Mouse (Mus musculus): ENCODE results near the gene Mpv17l. TPM values are rescaled to one million over a fixed set of nuclear protein-coding genes. Genes with fewer than 3 reads are reported as not detected.

The Mpv17l gene
- polyA plus RNA-seq, 1 experiment from 2014 or later, result 15.4 TPM

GRCm38 (mm10) chr16:13983161-13983560 is 80.2 kb downstream of the Mpv17l start:
- Histone ChIP-seq H3K4me2 (no peak overlapping the region), H3K27ac (no peak overlapping the region), H3K9ac (no peak overlapping the region), H3K27me3 (replicated peaks) (no peaks in the 10 kb centered on the region), H3K4me3 (replicated peaks) (no peak overlapping the region), H3K9me3 (no peaks in the 10 kb centered on the region), H3K4me1 (no peaks in the 10 kb centered on the region), H3K36me3 (no peaks in the 10 kb centered on the region)
- WGBS, result 93% methylated on average over 5 of the region's 5 CpGs
- no peak for ATAC-seq (ENCODE audit: insufficient read depth, low FRiP score, low read depth)

GRCm38 (mm10) chr16:13986197-13986573 is 83.2 kb downstream of the Mpv17l start:
- Histone ChIP-seq H3K4me1 (no peaks in the 10 kb centered on the region), H3K27me3 (replicated peaks) (no peaks in the 10 kb centered on the region), H3K9me3 (no peaks in the 10 kb centered on the region), H3K27ac (no peak overlapping the region), H3K4me2 (peak overlapping the region; percentile 76), H3K36me3 (no peaks in the 10 kb centered on the region), H3K9ac (no peak overlapping the region), H3K4me3 (replicated peaks) (no peak overlapping the region)
- 55% methylated on average over 3 of the region's 3 CpGs for WGBS
- ATAC-seq (ENCODE audit: insufficient read depth, low FRiP score, low read depth), result no peak

- peak within 1 kb of the TSS; percentile 39 for H3K4me3 ChIP-seq (replicated peaks)
- H3K4me1 ChIP-seq, result no peaks in the 10 kb centered on the region
- peak within 1 kb of the TSS; percentile 76 for H3K4me2 ChIP-seq
- WGBS, result under 1% methylated on average over 31 of the region's 31 CpGs
- 0 out of 2 replicates have a peak, but pooled peaks have one; percentile 43 for ATAC-seq (ENCODE audit: insufficient read depth, low FRiP score, low read depth)
- H3K9me3 ChIP-seq, result no peaks in the 10 kb centered on the region
- no peak within 1 kb of the TSS for H3K9ac ChIP-seq
- no peak within 1 kb of the TSS for H3K27ac ChIP-seq
- no peaks in the 10 kb centered on the region for H3K36me3 ChIP-seq
- H3K27me3 ChIP-seq (replicated peaks), result no peaks in the 10 kb centered on the region
These were observed 83.9 kb downstream of the Mpv17l start, which contains the start of the genes 2900011O08Rik and Ifitm7 for GRCm38 (mm10) chr16:13986574-13987478. Gene 2900011O08Rik, plus strand, starts transcription at chr16:13986604. Gene Ifitm7, minus strand, starts transcription at chr16:13986888.

GRCm38 (mm10) chr16:13992518-13993248 is 89.7 kb downstream of the Mpv17l start:
- no peaks in the 10 kb centered on the region for H3K9me3 ChIP-seq
- H3K36me3 ChIP-seq, result no peaks in the 10 kb centered on the region
- H3K27me3 ChIP-seq (replicated peaks), result no peaks in the 10 kb centered on the region
- H3K9ac ChIP-seq, result no peak overlapping the region
- 78% methylated on average over 11 of the region's 11 CpGs for WGBS
- no peak overlapping the region for H3K4me3 ChIP-seq (replicated peaks)
- no peak overlapping the region for H3K4me2 ChIP-seq
- H3K4me1 ChIP-seq, result no peaks in the 10 kb centered on the region
- H3K27ac ChIP-seq, result no peak overlapping the region
- no peak for ATAC-seq (ENCODE audit: insufficient read depth, low FRiP score, low read depth)

- Histone ChIP-seq H3K36me3 (no peaks in the 10 kb centered on the region), H3K9ac (no peak overlapping the region), H3K27me3 (replicated peaks) (no peaks in the 10 kb centered on the region), H3K4me3 (replicated peaks) (no peak overlapping the region), H3K4me2 (no peak overlapping the region), H3K27ac (no peak overlapping the region), H3K9me3 (no peaks in the 10 kb centered on the region), H3K4me1 (no peaks in the 10 kb centered on the region)
- WGBS, result 83% methylated on average over 1 of the region's 1 CpGs
- no peak for ATAC-seq (ENCODE audit: insufficient read depth, low FRiP score, low read depth)
These were observed 91.1 kb downstream of the Mpv17l start for GRCm38 (mm10) chr16:13994076-13994475.

GRCm38 (mm10) chr16:13994502-13994901 is 91.5 kb downstream of the Mpv17l start:
- no peak for ATAC-seq (ENCODE audit: insufficient read depth, low FRiP score, low read depth)

More at GRCm38 (mm10) chr16:13994502-13994901, 91.5 kb downstream of the Mpv17l start:
- Histone ChIP-seq H3K36me3 (no peaks in the 10 kb centered on the region), H3K9me3 (no peaks in the 10 kb centered on the region), H3K27me3 (replicated peaks) (no peaks in the 10 kb centered on the region), H3K9ac (no peak overlapping the region), H3K4me1 (no peaks in the 10 kb centered on the region), H3K4me2 (no peak overlapping the region), H3K27ac (no peak overlapping the region), H3K4me3 (replicated peaks) (no peak overlapping the region)
- 74% methylated on average over 1 of the region's 1 CpGs for WGBS

Other genes with a start within 250 kb of the Mpv17l start
- gene Parn, start 235.0 kb upstream of the Mpv17l start, polyA plus RNA-seq (2015; fragmentation: Nextera tagmentation; extraction: Ambion mirVana), result 39.4 and 40.5 TPM in 2 replicates
- gene Bfar, start 231.3 kb upstream of the Mpv17l start, polyA plus RNA-seq (2015; fragmentation: Nextera tagmentation; extraction: Ambion mirVana), result 46.3 and 46.5 TPM in 2 replicates
- gene 3110001I22Rik, start 231.2 kb upstream of the Mpv17l start, polyA plus RNA-seq (2015; fragmentation: Nextera tagmentation; extraction: Ambion mirVana), result 5.0 TPM in 2 replicates
- 23.6 and 25.4 TPM in 2 replicates for gene Pla2g10, start 172.2 kb upstream of the Mpv17l start, polyA plus RNA-seq (2015; fragmentation: Nextera tagmentation; extraction: Ambion mirVana)
- gene Rrn3, start 122.5 kb upstream of the Mpv17l start, polyA plus RNA-seq (2015; fragmentation: Nextera tagmentation; extraction: Ambion mirVana), result 53.4 and 56.8 TPM in 2 replicates
- gene Ntan1, start 84.3 kb upstream of the Mpv17l start, polyA plus RNA-seq (2015; fragmentation: Nextera tagmentation; extraction: Ambion mirVana), result 160 and 174 TPM in 2 replicates
- gene Pdxdc1, start within 50 bp of the Mpv17l start, polyA plus RNA-seq (2015; fragmentation: Nextera tagmentation; extraction: Ambion mirVana), result 96.8 and 108 TPM in 2 replicates
- gene 2900011O08Rik, start 83.4 kb downstream of the Mpv17l start, polyA plus RNA-seq (2015; fragmentation: Nextera tagmentation; extraction: Ambion mirVana), result 1.7 and 2.4 TPM in 2 replicates
- gene Ifitm7, start 83.7 kb downstream of the Mpv17l start, polyA plus RNA-seq (2015; fragmentation: Nextera tagmentation; extraction: Ambion mirVana), result not detected in 2 replicates

Data from stomach, embryonic 15.5 days (tissue).